Mouse (Mus musculus) thymus, postnatal 36 days (tissue): Measurements from ENCODE around the gene Gm9999.

Experiments used
- DNase-seq, 2 experiments: peaks; one replicate each; pipeline ENCODE4 v3.0.0; 2022; ENCODE audit warnings: mixed read lengths in 2 of 2

Gene Gm9999

DNA sequence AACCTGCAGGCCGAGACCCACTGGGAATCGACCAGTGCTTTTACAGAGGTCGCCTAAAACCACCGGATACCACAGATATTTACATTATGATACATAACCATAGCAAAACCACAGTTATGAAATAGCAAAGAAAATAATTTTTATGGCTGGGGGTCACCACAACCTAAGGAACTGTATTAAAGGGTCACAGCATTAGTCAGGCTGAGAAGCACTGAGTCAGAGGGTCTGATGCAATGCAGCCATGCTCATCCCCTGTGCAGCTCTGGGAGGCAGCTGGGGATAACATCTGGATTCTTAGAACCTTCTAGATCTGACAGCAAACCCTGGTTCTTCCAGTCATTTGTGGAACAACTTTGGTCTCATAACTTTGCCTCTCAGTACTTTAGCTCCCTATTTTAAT is 48.0 kb downstream of the Gm9999 start:
- no peak for DNase-seq

DNA sequence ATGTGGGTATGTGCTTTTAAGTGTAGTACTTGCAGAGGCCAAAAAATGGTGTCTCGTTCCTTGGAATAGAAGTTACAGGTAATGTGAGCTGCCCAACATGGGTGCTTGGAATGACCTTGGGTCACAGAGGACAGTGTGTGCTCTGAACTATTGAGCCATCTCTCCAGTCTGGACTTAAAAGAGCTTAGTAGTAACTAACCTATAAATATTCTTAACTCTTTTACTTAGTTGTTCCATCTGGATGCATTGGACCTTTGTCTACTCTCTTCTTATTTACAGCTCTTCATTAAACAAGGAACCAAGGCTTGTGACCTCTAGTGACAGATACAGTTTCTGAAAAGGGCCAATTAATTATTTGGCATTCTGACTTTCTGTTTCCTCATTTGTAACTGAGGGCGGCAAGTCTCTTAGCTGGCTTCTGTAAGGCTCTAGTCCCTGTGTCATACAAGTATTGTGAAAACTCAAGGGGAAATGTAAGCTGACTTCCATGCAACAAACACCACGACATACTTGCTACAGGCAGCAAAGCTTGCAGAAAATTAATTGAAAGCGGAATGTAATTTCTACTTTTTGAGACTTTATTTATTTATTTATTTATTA is 51.5 kb downstream of the Gm9999 start:
- DNase-seq = no peak

DNA sequence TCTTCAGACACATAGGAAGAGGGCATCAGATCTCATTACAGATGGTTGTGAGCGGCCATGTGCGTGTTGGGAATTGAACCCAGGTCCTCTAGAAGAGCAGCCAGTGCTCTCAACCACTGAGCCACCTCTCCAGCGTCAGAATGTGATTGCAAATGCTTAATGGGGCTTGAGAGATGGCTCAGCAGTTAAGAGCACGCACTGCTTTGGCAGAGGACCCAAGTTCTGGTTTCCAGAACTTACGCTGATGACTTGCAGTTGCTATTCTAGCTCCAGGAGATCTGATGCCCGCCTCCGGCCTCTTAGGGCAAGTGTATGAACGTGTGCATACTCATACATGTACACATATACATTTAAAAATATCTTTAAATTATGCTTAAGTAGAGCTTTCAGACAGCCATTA is 52.0 kb downstream of the Gm9999 start:
- no peak for DNase-seq
